Mouse (Mus musculus) embryo, embryonic 11.5 days (tissue): ENCODE data around the gene Qprt.

Experiments
- DNase-seq: peaks from one replicate; pipeline ENCODE4 v3.0.0-alpha.2; 2012; ENCODE audit warnings: low read depth, low spot score

Gene Qprt

DNA sequence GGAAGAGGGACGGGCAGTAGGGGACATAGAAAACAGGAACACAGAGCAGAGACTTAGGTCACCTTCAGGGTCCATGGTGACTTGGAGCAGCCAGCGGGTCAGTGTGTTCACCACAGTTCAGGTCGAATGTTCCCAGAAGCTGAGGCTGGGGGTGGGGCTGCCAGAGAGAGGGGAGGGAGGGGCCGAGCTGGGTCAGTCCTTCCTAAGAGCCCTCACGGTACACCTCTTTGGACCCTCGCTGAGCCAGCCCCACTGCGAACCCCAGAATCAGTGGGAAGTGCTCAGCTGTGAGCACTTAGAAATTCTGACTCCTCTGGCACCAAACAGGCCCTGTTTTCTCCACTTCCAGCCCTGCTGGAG, at the start of gene Qprt:
Gene Qprt (minus strand): TSS at position 316 of the 360 bp plus-strand sequence.
- DNase-seq, result no peak

DNA sequence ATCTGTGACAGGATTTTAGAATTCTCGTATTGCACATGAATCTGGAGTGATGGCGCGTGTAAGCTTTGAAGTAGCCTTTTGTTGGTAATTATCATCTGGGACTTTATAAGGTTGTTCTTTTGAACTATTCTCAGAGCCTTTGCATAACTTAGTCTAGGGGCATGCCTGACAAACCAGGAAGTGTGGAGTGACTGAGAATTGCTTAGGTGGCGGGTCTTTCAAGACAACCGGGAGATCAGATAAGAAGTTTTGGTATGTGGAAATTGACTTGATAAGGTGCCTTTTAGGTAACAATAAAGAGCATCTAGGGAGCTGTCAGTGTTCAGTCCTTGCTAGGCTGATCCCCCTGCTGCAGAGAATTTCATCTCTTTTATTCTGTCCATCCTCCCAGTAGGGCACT, 44.5 kb upstream of the Qprt start:
- DNase-seq, result no peak

DNA sequence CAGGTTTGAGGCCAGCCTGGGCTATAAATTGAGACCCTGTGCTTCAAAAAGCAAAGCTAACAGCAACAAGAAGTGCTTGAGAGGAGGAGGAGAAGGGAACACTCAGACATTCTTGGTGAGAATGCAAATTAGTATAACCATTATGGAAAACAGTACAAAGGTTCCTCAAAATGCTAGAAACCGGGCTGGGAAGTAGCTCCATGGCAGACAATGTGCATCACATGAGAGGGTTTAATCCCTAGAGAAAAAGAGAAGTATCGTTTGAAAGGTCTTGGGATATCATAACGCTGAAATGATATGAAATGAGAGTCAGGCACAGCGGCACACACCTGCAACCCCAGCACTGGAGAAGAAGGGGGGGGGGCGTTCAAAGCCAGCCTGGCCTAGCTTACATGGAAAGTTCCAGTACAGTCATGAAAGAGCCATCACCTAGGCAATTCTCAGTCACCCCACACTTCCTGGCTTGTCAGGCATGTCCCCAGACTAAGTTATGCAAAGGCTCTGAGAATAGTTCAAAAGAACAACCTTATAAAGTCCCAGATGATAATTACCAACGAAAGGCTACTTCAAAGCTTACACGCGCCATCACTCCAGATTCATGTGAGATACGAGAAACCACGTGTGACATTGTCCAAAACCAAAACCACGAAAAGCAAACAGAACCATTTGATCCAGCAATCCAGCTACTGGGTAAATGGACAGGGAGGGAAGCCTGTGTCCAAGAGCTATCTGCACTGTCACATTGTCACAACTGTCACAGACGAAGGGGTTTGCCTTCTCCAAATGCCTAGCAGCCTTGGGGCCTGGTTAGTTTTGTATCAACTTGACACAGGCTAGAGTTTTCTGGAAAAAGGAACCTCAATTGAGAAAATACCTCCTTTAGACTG, 43.8 kb upstream of the Qprt start:
- no peak for DNase-seq

DNA sequence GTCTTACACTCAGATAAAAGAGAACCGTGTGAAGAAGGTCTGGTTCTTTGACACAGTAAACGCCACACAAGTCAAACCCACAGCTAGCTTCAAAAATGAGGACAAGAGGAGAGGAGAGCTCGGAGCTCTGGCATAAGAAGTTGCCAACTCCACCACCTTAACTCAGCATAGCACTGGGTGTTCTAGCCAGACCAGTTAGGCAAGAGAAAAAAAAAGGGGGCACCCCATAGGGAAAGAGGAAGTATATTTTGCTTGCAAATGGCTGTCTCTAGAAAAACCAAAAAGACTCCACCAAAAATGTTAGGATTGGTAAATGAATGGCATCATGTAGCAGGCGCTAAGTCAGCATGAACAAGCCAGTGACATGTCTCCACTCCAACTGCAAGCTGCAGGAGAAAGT, 42.0 kb upstream of the Qprt start:
- no peak for DNase-seq

DNA sequence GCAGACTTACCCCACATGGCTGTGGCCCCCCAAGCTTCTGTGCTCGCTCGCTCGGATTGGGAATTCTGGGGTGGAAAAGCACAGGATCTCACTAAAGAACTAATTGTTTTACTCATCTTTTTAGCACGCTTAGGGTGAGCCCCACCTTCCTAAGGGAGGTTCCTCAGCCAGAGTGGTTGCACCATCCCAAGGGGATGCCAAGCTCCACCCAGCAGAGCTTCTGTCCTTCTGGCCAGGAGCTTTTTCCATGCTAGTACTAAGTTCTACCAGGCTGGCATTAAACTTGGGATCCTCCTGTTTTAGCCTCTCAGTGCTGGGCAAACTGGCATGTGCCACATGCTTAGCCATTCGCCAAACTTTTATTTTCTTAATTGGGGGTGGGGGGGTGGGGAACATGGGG, 40.5 kb upstream of the Qprt start:
- no peak for DNase-seq

DNA sequence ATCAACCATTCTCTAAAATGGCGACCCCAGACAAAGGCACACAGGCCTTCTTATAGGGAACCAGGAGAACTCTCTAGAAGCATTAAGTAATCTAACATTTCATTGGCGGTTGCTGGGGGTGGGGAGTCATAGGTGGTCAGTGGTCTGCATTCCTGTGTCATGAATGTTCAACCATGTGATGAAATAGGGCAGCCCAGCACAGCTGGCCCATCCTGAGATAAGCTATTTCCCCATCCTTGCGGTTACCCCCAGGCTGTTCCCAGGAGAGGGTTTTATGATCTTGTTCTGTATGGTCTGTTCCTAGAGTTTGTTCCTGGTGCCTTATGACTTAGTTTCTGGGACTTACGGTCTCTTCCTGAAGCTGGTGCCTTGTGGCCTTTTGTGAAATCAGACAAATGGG, 35.5 kb upstream of the Qprt start:
- no peak for DNase-seq

DNA sequence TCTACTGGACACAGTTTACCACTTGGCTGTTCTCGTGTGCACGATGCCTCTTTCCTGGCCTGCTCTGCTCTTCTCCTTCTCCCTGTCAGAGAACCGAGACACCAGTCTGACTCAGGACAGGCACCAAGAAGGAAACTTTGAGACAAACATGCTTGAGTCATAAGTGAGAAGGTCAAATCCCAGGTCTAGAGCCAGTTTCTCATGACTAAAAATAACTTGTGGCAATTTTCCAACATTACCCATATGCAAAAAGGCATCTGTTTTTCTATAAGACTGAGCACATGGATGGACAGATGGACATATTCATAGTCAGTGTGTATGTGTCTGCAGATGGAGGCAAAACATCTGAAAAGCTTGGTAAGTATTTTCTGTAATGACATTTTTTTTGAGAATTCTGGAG, 31.5 kb upstream of the Qprt start:
- DNase-seq, result no peak

DNA sequence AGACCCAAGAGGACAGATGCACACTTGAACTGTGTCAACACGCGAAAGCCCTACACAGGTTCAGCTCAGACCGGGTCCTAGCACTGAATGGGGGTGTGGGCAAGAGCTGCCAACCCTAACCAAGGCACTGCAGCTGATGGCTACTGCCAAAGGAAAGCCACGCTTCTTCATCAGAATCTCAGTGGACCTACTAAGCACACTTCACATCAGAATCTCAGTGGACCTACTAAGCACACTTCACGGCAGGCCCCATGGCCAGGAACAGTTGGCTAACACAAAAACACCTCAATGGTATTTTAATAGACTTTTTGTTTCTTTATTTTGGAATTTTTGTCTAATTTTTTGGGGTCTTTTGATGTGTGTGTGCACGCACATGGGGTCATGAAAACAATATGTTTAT, 30.4 kb upstream of the Qprt start:
- DNase-seq, result no peak

DNA sequence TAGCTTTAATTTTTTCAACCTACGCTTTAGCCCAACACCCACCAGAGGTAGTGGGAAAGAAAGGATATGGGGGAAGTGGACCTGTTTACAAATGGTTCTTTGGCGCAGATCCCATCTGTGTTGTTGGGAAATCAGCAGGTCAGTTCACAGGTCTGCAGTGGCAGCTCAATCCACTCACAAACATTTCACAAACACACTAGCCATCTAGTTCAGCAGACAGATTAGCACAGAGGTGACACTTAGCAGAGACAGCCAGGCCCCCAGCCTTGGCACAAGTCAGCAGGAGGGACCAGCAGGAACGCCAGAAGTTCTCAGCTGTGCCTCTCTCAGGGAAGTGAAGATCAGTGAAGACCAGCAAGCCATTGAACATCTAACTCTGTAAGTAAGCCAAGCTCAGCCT, 25.9 kb upstream of the Qprt start:
- DNase-seq, result no peak

DNA sequence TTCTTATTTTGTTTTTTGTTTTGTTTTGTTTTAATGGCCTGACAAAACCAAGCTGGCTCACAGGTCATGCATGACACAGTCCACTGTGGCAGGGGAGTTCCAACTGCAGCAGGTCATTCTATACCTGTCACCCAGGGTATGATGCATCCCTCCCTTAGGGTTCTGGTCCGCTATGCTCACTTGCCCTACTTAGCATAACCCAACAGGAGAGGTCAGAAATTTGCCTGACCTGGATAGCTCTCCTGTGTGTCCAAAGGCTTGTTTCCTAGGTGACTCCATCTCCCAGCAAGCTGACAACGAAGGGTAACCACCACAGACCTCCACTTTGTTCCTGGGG, 24.2 kb upstream of the Qprt start:
- DNase-seq, result no peak

DNA sequence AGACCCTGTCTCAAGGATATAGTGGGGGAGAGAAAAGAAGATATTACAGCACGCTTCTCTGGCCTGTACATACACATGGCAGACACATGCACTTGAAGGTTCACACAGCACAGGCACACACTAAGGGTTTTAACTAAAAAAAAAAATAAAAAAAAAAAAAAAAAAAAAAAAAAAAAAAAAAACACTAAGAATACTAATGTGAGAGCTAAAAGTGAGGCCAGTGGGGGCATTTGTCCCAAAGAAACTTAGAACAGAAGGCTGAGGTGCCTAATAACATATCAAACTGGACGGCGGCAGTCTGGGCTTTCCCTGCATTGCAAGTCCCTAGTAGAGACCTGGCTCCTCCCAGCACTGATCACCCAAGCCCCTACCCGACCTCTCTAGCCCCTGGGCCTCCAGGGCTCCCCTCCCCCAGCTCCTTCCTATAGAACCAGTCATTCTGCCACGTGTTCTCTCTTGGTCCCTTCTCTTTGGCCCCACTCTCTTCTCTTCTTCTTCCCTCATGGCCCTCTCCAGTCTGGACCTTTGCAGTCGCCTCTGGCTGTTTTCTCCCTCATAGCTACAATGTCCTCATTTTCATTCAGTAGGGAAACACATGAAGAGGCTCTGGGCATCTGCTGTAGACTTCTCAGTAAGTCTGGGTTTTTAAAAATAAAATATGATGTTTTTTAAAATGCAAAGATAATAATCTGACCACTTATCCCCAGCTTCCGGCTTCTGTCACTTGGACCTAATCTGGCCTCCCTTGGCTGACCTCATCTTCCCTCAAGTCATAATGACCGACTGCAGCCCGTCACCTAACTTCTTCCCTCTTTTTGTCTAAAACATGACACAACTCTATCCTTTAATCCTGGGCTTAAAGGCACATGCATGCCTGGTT, 23.6 kb upstream of the Qprt start:
- no peak for DNase-seq

DNA sequence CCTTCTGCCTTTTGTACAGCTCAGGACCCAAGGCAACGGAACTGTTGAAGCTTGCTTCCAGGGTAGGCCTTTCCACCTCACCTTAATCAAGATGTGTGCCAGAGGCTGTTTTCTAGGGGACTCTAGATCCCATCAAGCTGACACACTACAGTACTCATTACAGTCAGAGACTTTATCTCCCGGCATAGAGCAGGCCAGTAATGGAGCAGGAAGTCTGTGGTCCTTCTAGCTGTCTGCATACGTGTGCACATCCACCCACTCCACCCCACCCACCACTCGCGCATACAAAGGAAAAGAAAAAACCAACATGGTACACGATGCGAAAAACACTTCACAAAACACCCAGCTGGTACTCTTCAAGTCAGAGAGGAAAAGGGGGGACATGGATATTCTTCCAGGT, 22.4 kb upstream of the Qprt start:
- no peak for DNase-seq

DNA sequence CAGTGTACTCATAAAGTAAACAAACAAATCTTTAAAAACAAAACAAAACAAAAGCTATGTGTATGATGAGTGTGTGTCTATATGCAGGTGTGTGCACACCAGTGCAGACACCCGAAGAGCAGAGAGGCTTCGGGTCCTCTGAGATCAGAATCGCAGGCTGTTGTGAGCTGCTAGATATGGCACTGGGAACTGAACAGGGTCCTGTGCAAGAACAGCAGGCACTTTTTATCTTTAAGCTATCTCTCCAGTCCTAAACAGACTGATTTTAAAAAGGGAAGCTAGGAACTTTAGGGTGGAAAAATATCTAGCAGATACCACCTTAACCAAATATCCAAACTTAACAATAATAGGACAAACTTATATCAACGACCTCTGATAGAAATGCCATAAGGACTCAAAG, 20.6 kb upstream of the Qprt start:
- DNase-seq, result no peak

DNA sequence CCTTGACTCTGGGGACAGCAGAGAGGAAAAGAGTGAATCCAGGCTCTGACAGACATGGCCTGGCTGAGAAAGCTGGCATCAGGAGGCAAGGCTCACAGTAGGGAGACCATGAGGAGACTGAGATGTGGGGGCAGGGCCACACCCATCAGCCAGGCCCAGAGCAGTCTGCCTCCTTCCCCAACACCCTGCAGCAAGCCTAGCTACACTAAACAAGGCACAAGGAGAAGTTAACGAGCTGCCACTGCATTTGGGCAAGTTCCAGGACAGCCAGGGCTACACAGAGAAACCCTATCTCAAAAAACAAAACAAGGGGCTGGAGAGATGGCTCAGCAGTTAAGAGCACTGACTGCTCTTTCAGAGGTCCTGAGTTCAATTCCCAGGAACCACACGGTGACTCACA, 20.2 kb upstream of the Qprt start:
- DNase-seq, result no peak

DNA sequence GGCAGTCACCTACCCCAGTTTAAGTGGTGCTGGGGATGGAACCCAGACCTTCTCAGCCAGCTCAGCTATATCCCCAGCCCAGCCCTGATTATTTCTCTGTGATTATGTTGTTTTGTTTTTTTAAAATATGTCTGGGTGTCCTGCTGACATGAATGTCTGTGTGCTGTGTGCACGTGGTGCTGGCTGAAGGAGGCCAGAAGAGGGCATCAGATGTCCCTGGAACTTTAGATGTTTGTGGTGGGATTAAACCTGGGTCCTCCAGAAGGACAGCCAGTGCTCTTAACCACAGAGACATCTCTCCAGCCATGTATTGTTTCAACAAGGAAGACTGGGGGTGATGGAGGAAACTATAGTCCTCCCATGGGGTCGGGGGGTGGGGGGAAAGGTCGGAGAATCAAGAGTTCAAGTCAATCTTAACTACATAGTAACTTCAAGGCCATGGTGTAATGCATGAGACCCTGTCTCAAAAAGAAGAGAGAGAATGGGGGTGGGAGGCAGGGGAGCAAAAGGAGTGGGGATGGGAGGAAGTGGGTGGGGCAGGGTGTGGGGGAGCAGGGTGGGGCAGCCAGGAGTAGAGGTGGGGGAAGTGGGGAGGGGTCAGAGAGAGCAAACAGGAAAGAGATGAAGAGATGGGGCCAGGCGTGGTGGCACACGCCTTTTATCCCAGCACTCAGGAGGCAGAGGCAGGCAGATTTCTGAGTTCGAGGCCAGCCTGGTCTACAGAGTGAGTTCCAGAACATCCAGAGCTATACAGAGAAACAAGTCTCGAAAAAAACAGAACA, 18.8 kb upstream of the Qprt start:
- DNase-seq, result no peak

DNA sequence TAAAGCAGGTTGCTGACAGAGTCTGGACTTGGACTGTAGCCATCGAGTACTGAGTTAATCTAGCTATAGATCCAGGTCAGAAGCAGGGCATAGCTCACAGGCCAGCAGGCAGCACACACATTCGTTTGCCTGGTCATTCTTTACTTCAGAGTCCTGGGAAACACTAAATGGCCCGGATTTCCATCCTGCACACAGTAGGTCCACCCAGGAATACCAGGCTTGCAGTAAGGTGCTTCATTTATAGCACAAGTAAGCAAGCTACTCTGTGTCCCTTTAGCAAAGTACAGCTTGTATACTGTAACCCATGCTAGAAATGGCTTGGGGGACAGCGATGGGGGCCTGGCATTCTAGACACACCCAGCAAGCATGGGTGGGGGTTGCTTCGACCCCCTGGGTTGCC, 17.5 kb upstream of the Qprt start:
- no peak for DNase-seq

DNA sequence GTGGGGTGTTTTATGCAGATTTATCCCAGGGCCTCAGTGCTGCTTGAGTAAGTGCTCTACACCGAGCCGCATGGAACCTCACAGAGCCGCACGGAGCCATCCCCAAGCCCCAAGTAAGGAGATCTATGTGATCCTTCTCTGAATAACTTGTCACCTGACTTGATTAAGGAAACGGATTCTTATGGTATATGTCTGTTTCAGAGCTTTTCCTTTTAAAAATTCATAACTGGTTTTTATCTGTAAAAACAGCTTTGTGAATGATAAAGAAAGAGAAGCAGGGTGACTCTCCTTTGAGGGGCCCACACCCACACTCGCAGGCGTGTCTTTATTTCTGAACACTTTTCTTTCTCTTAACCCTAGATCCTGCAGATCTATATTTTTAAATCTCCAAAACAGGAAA, 17.1 kb upstream of the Qprt start:
- no peak for DNase-seq

DNA sequence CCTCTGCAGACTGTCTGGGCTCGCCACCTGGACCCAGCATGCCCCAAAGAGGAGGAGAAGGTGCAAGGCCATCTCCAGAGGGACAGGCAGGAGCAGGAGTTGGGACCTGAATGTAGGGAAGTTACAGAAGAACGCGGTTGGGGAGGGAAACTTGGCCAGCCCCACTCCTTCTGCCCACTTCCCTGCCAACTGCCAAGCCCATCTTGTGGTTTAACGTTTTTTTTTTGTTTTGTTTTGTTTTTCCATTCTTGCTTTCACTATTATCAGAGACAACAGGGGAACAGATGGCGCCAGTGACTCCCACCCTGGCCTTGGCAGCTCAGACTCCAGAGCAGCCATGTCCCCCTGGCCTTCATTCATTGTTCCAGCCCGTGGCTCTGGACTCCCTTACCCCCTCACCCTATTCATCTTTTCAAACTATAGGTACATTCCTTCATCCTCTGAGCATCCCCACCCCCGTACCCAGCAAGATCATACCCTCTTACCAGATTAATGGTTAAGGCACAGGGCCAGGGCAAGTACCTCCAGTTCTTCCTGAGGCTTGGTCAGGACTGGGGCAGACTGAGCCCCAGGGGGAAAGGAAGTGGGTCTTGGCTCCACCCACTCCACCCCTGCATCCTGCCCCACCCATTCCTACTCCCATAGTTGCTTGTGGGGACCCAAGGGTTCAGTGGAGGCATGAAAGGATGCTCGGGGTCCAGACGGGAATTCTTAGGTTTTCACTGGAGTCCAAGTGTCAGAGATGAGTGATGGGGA, 15.4 kb upstream of the Qprt start, which contains the start of gene Spn:
Gene Spn (minus strand): TSS at position 562 of the 756 bp plus-strand sequence.
- DNase-seq, result no peak

DNA sequence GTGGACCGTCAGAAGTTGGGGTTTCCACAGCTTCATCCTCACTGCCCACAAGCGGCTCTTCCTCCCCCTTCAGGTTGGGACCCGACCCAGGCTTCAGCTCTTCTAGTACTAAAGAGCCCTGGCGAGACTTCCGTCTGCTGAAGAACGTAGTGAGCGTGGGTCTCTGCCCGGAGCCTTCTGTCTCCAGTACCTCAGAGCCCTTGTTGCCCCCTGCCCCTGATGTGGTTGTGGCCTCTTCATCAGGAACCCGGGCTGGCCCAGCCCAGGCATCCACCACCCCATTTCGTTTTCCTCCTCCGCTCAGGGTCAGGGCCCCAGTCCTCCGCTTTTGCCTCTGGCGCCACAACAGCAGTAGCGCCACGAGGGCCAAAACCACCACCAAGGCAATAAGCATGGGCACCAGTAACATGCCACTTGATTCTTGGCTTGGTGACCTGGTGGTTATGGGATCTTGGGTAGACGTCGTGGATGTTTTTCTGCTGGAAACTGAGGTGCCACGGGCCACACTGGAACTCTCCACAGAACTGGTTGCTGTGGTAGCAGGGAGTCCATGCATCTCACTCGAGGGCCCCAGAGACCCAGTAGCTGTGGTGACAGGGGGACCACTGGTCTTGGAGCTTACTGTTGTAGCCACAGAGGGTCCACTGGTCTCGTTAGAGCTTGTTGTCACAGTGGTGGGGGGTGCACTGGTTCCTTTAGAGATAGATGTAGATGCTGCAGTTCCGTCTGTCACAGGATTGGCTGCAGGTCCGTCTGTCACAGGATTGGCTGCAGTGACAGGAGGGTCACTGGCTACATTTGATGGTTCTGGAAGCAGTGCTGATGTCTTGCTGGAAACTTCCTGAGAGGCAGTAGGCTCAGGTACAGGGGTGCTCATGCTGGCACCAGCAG, 14.4 kb upstream of the Qprt start:
- DNase-seq, result no peak

DNA sequence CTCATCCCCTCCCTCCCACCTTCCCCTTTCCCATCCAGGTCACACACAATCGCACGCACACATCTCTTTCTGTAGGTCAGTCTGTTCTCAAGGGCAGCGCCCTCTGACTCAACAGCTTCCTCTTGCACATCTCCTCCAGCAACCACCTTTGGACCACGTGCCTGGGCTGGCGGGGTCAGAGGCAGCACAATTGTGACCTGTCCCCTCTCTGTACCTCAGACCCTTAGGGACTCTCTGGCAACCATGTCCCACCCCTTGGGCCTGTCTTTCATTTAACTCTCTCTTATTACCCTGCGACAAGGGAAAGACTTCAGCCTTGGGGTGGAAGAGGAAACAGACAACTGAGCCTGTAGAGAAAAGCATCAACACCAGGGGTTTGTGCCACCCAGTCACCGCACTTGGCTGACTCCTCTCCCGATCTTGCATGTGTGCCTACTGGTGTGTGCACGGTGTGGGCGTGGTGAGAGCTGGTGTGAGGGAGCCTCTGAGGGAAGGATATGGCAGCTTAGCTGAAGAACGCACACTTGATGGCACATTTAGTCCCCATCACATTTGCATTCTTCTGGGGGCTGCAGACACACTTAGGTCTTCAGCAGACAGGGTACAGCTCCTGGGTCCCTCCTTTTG, 12.9 kb upstream of the Qprt start:
- no peak for DNase-seq
